Mouse (Mus musculus): ENCODE data around the gene Numa1. TPM values are rescaled to one million over a fixed set of nuclear protein-coding genes. Genes with fewer than 3 reads are reported as not detected.

Numa1 gene
- polyA plus RNA-seq, 1 experiment from 2014 or later = 41.0 TPM

- H3K4me3 ChIP-seq (ENCODE audit: low read length) = no peak overlapping the region
- H3K36me3 ChIP-seq (ENCODE audit: control insufficient read depth, insufficient read depth) = peaks cover 6% of the 10 kb centered on the region; the same call in 1 of the 2 replicates
- ATAC-seq (replicated peaks; ENCODE audit: extremely low read depth, insufficient read depth, low FRiP score) = no peak
- peak overlapping the region; percentile 51 for H3K27ac ChIP-seq (ENCODE audit: low read length)
- no peak overlapping the region for H3K4me2 ChIP-seq (ENCODE audit: low read depth, low read length)
- H3K27me3 ChIP-seq (ENCODE audit: control insufficient read depth, insufficient read depth, low read length) = no peaks in the 10 kb centered on the region
- peaks cover 38% of the 10 kb centered on the region for H3K4me1 ChIP-seq (ENCODE audit: control insufficient read depth, insufficient read depth, low read length)
- WGBS = 23% methylated on average over 2 of the region's 2 CpGs
- no peak overlapping the region for H3K9ac ChIP-seq (ENCODE audit: low read length)
- H3K9me3 ChIP-seq (replicated peaks; ENCODE audit: control insufficient read depth, low read length) = no peaks in the 10 kb centered on the region
These were observed 40.6 kb downstream of the Numa1 start for GRCm38 (mm10) chr7:101974505-101974904.

- Histone ChIP-seq H3K4me1 (ENCODE audit: control insufficient read depth, insufficient read depth, low read length) (no peaks in the 10 kb centered on the region), H3K4me2 (ENCODE audit: low read depth, low read length) (no peak overlapping the region), H3K27ac (ENCODE audit: low read length) (no peak overlapping the region), H3K9ac (ENCODE audit: low read length) (no peak overlapping the region), H3K9me3 (replicated peaks; ENCODE audit: control insufficient read depth, low read length) (no peaks in the 10 kb centered on the region), H3K27me3 (ENCODE audit: control insufficient read depth, insufficient read depth, low read length) (no peaks in the 10 kb centered on the region), H3K4me3 (ENCODE audit: low read length) (no peak overlapping the region), H3K36me3 (ENCODE audit: control insufficient read depth, insufficient read depth) (peaks cover 20% of the 10 kb centered on the region)
- WGBS = 87% methylated on average over 1 of the region's 1 CpGs
- ATAC-seq (replicated peaks; ENCODE audit: extremely low read depth, insufficient read depth, low FRiP score) = no peak
These were observed 48.8 kb downstream of the Numa1 start for GRCm38 (mm10) chr7:101982735-101983134.

- no peak overlapping the region for H3K4me2 ChIP-seq (ENCODE audit: low read depth, low read length)
- no peaks in the 10 kb centered on the region for H3K9me3 ChIP-seq (replicated peaks; ENCODE audit: control insufficient read depth, low read length)
- H3K9ac ChIP-seq (ENCODE audit: low read length) = no peak overlapping the region
- no peak for ATAC-seq (replicated peaks; ENCODE audit: extremely low read depth, insufficient read depth, low FRiP score)
- H3K4me1 ChIP-seq (ENCODE audit: control insufficient read depth, insufficient read depth, low read length) = no peaks in the 10 kb centered on the region
- peaks cover 29% of the 10 kb centered on the region for H3K36me3 ChIP-seq (ENCODE audit: control insufficient read depth, insufficient read depth)
- no peaks in the 10 kb centered on the region for H3K27me3 ChIP-seq (ENCODE audit: control insufficient read depth, insufficient read depth, low read length)
- no peak overlapping the region for H3K4me3 ChIP-seq (ENCODE audit: low read length)
- no peak overlapping the region for H3K27ac ChIP-seq (ENCODE audit: low read length)
- 83% methylated on average over 3 of the region's 3 CpGs for WGBS
These were observed 51.2 kb downstream of the Numa1 start for GRCm38 (mm10) chr7:101985081-101985480.

- no peak for ATAC-seq (replicated peaks; ENCODE audit: extremely low read depth, insufficient read depth, low FRiP score)
- H3K27ac ChIP-seq (ENCODE audit: low read length) = no peak overlapping the region
- H3K9me3 ChIP-seq (replicated peaks; ENCODE audit: control insufficient read depth, low read length) = no peaks in the 10 kb centered on the region
- no peak overlapping the region for H3K4me3 ChIP-seq (ENCODE audit: low read length)
- no peak overlapping the region for H3K4me2 ChIP-seq (ENCODE audit: low read depth, low read length)
- no peaks in the 10 kb centered on the region for H3K27me3 ChIP-seq (ENCODE audit: control insufficient read depth, insufficient read depth, low read length)
- peaks cover 78% of the 10 kb centered on the region for H3K36me3 ChIP-seq (ENCODE audit: control insufficient read depth, insufficient read depth)
- no peaks in the 10 kb centered on the region for H3K4me1 ChIP-seq (ENCODE audit: control insufficient read depth, insufficient read depth, low read length)
- WGBS = 84% methylated on average over 3 of the region's 3 CpGs
- H3K9ac ChIP-seq (ENCODE audit: low read length) = no peak overlapping the region
These were observed 60.3 kb downstream of the Numa1 start for GRCm38 (mm10) chr7:101994241-101994640.

GRCm38 (mm10) chr7:101998194-101998927 lies 64.5 kb downstream of the Numa1 start:
- H3K4me2 ChIP-seq (ENCODE audit: low read depth, low read length) = no peak overlapping the region
- no peak overlapping the region for H3K27ac ChIP-seq (ENCODE audit: low read length)
- H3K27me3 ChIP-seq (ENCODE audit: control insufficient read depth, insufficient read depth, low read length) = no peaks in the 10 kb centered on the region
- peaks cover 85% of the 10 kb centered on the region for H3K36me3 ChIP-seq (ENCODE audit: control insufficient read depth, insufficient read depth)
- no peak overlapping the region for H3K9ac ChIP-seq (ENCODE audit: low read length)
- H3K4me3 ChIP-seq (ENCODE audit: low read length) = no peak overlapping the region
- H3K9me3 ChIP-seq (replicated peaks; ENCODE audit: control insufficient read depth, low read length) = no peaks in the 10 kb centered on the region
- 43% methylated on average over 14 of the region's 14 CpGs for WGBS
- peak; percentile 65 for ATAC-seq (replicated peaks; ENCODE audit: extremely low read depth, insufficient read depth, low FRiP score)
- H3K4me1 ChIP-seq (ENCODE audit: control insufficient read depth, insufficient read depth, low read length) = no peaks in the 10 kb centered on the region

GRCm38 (mm10) chr7:101999461-102000151 lies 65.7 kb downstream of the Numa1 start:
- Histone ChIP-seq H3K27me3 (ENCODE audit: control insufficient read depth, insufficient read depth, low read length) (no peaks in the 10 kb centered on the region), H3K27ac (ENCODE audit: low read length) (no peak overlapping the region), H3K4me2 (ENCODE audit: low read depth, low read length) (no peak overlapping the region), H3K9me3 (replicated peaks; ENCODE audit: control insufficient read depth, low read length) (no peaks in the 10 kb centered on the region), H3K4me3 (ENCODE audit: low read length) (no peak overlapping the region), H3K4me1 (ENCODE audit: control insufficient read depth, insufficient read depth, low read length) (no peaks in the 10 kb centered on the region), H3K9ac (ENCODE audit: low read length) (no peak overlapping the region), H3K36me3 (ENCODE audit: control insufficient read depth, insufficient read depth) (peaks cover 78% of the 10 kb centered on the region)
- 90% methylated on average over 15 of the region's 15 CpGs for WGBS
- no peak for ATAC-seq (replicated peaks; ENCODE audit: extremely low read depth, insufficient read depth, low FRiP score)

- no peaks in the 10 kb centered on the region for H3K9me3 ChIP-seq (replicated peaks; ENCODE audit: control insufficient read depth, low read length)
- no peak for ATAC-seq (replicated peaks; ENCODE audit: extremely low read depth, insufficient read depth, low FRiP score)
- no peak overlapping the region for H3K4me2 ChIP-seq (ENCODE audit: low read depth, low read length)
- no peaks in the 10 kb centered on the region for H3K4me1 ChIP-seq (ENCODE audit: control insufficient read depth, insufficient read depth, low read length)
- peaks cover 77% of the 10 kb centered on the region for H3K36me3 ChIP-seq (ENCODE audit: control insufficient read depth, insufficient read depth)
- 88% methylated on average over 8 of the region's 8 CpGs for WGBS
- H3K4me3 ChIP-seq (ENCODE audit: low read length) = no peak overlapping the region
- H3K9ac ChIP-seq (ENCODE audit: low read length) = no peak overlapping the region
- no peaks in the 10 kb centered on the region for H3K27me3 ChIP-seq (ENCODE audit: control insufficient read depth, insufficient read depth, low read length)
- no peak overlapping the region for H3K27ac ChIP-seq (ENCODE audit: low read length)
These were observed 66.4 kb downstream of the Numa1 start for GRCm38 (mm10) chr7:102000296-102000695.

- Histone ChIP-seq H3K4me1 (ENCODE audit: control insufficient read depth, insufficient read depth, low read length) (no peaks in the 10 kb centered on the region), H3K27me3 (ENCODE audit: control insufficient read depth, insufficient read depth, low read length) (no peaks in the 10 kb centered on the region), H3K36me3 (ENCODE audit: control insufficient read depth, insufficient read depth) (peaks cover 76% of the 10 kb centered on the region), H3K9ac (ENCODE audit: low read length) (no peak overlapping the region), H3K4me3 (ENCODE audit: low read length) (no peak overlapping the region), H3K9me3 (replicated peaks; ENCODE audit: control insufficient read depth, low read length) (no peaks in the 10 kb centered on the region), H3K27ac (ENCODE audit: low read length) (no peak overlapping the region), H3K4me2 (ENCODE audit: low read depth, low read length) (no peak overlapping the region)
- ATAC-seq (replicated peaks; ENCODE audit: extremely low read depth, insufficient read depth, low FRiP score) = no peak
- WGBS = 85% methylated on average over 26 of the region's 26 CpGs
These were observed 67.2 kb downstream of the Numa1 start for GRCm38 (mm10) chr7:102000921-102001630.

GRCm38 (mm10) chr7:102006520-102006919 lies 72.6 kb downstream of the Numa1 start:
- H3K27me3 ChIP-seq (ENCODE audit: control insufficient read depth, insufficient read depth, low read length) = no peaks in the 10 kb centered on the region
- H3K4me1 ChIP-seq (ENCODE audit: control insufficient read depth, insufficient read depth, low read length) = no peaks in the 10 kb centered on the region
- no peak overlapping the region for H3K4me3 ChIP-seq (ENCODE audit: low read length)
- ATAC-seq (replicated peaks; ENCODE audit: extremely low read depth, insufficient read depth, low FRiP score) = no peak
- 73% methylated on average over 1 of the region's 1 CpGs for WGBS
- no peak overlapping the region for H3K9ac ChIP-seq (ENCODE audit: low read length)
- no peaks in the 10 kb centered on the region for H3K9me3 ChIP-seq (replicated peaks; ENCODE audit: control insufficient read depth, low read length)
- H3K27ac ChIP-seq (ENCODE audit: low read length) = no peak overlapping the region
- H3K36me3 ChIP-seq (ENCODE audit: control insufficient read depth, insufficient read depth) = peaks cover 73% of the 10 kb centered on the region
- no peak overlapping the region for H3K4me2 ChIP-seq (ENCODE audit: low read depth, low read length)
